Comparison of ENCODE assay signal across 8 mouse cellular contexts in the genomic region with DNA sequence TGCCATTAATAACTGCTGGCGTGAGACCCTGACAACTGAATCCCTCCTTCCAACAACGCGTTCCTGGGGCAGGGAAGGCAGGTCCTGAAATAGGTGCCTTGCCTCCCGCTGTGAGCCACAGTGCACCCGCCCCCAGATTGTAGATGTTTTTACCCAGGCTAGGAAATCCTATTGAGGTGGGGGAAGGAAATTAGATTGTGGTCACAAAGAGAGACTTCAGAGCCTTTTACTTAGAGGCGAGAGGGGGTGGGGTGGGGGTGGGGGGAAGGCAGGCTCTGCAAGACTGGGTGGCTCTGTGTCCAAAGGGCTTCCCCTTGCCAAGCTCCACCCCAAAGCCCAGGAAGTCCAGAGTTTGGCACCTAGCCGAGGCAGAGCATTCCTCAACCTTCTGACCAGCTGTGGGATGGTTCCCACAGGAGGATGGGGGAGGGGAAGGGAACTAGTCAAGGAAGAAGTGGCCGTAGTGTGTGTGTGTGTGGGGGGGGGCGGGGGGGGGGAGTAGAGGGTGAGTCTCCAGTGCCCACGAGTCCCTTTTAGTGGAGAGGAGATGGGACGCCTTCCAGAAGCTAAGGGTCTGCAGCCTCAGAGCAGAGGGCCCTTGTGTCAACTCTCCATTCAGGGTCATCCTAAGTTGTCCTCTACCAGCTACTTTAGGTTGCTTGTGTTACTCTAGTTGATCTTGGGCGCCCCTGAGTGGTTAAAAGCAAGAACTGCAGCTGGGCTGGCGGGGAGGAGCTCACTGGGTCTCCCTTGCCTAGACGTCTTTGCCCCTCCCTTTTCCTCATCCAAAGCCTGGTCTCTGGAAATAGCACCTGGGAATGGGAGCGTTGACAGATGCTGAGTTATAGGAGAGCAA. TPM values are rescaled to one million over a fixed set of nuclear protein-coding genes. Genes with fewer than 3 reads are reported as not detected.
DNase-seq lines count a peak whose midpoint lies in the region; ATAC-seq and TF ChIP-seq lines count a peak whose summit lies in the region.

No protein-coding gene starts in this region.

- DNase-seq in ovary, adult 18-20 months (ENCODE audit: low spot score): peak; percentile 90
- no peak for DNase-seq in ovary, postnatal 10 days (ENCODE audit: low spot score)
- DNase-seq in embryo, embryonic 9.5 days (ENCODE audit: extremely low spot score): peak; percentile 97
- DNase-seq in kidney, adult 11 months: peak; percentile 99
- peak; percentile 93 for DNase-seq in left cerebral cortex, postnatal 4 days
- DNase-seq in midbrain, embryonic 11.5 days (ENCODE audit: low spot score, missing footprints): peak; percentile 99

- intact Hi-C loops in left cerebral cortex, postnatal 4 days (cut with DNase I): loop anchor here (2.0 to 5.0 kb wide), 3 partner anchors 44 to 84 kb away; a partner anchor contains a TSS

- no peaks in the 10 kb centered on the region for H3K9me3 ChIP-seq in midbrain, embryonic 11.5 days (ENCODE audit: control insufficient read depth, low read length)

- H3K36me3 ChIP-seq in midbrain, embryonic 11.5 days (ENCODE audit: control insufficient read depth, insufficient read depth, low read length): no peaks in the 10 kb centered on the region; the same call in 1 of the 2 replicates
- H3K36me3 ChIP-seq in small intestine, adult 2 months (ENCODE audit: control insufficient read depth, insufficient read depth, low read length): no peaks in the 10 kb centered on the region

- TF ChIP-seq CTCF in small intestine, adult 2 months (IDR thresholded peaks at IDR 0.05; ENCODE audit: extremely low read depth, insufficient read length, insufficient replicate concordance, low read depth, low read length): peak; percentile 86

- H3K4me1 ChIP-seq in midbrain, embryonic 11.5 days (ENCODE audit: control insufficient read depth, insufficient read depth, low read length): peaks cover 36% of the 10 kb centered on the region
- peaks cover 31% of the 10 kb centered on the region for H3K4me1 ChIP-seq in small intestine, adult 2 months (ENCODE audit: control insufficient read depth, insufficient read depth, insufficient read length, low read length)

- no peak overlapping the region for H3K27ac ChIP-seq in midbrain, embryonic 11.5 days (ENCODE audit: low read depth, low read length)
- H3K27ac ChIP-seq in small intestine, adult 2 months (ENCODE audit: insufficient read depth, low read depth, low read length): peak overlapping the region; percentile 97

- no peak overlapping the region for H3K4me3 ChIP-seq in midbrain, embryonic 11.5 days (ENCODE audit: low read depth, low read length)
- H3K4me3 ChIP-seq in small intestine, adult 2 months (ENCODE audit: low read depth, low read length): peak overlapping the region; percentile 53

- 0 out of 2 replicates have a peak overlapping the region, but pooled peaks have one; percentile 12 for H3K4me2 ChIP-seq in midbrain, embryonic 11.5 days

- 2% methylated on average over 13 of the region's 15 CpGs for whole genome bisulfite sequencing in midbrain, embryonic 11.5 days
- 1% methylated on average over 15 of the region's 15 CpGs for WGBS in small intestine, adult 2 months

- no peak; the same call in 1 of the 2 replicates for TF ChIP-seq POLR2A in small intestine, adult 2 months (IDR thresholded peaks at IDR 0.05; ENCODE audit: low read depth, low read length)

- peak; percentile 39 for ATAC-seq in granulocyte monocyte progenitor cell, adult 5-6 weeks (replicated peaks; ENCODE audit: poor library complexity, severe bottlenecking)
- peak; percentile 26 for ATAC-seq in midbrain, embryonic 11.5 days (ENCODE audit: low FRiP score)

- H3K9ac ChIP-seq in midbrain, embryonic 11.5 days (ENCODE audit: low read length): no peak overlapping the region

- no peaks in the 10 kb centered on the region for H3K27me3 ChIP-seq in midbrain, embryonic 11.5 days (ENCODE audit: control insufficient read depth, insufficient read depth, low read length)
- H3K27me3 ChIP-seq in small intestine, adult 2 months (ENCODE audit: control insufficient read depth, insufficient read depth, low read length): no peaks in the 10 kb centered on the region

RNA-seq across cellular contexts. Expression of a gene that starts 8.7 kb away (rescaled TPM):
- total RNA-seq in granulocyte monocyte progenitor cell, adult 5-6 weeks (2014; fragmentation: Nextera tagmentation): 72.7 and 75.0 TPM in 2 replicates
- total RNA-seq in granulocyte monocyte progenitor cell, adult 5-6 weeks (2017): 59.8 and 70.1 TPM in 2 replicates
- 100 to 1,000 TPM; 163 to 166 TPM for total RNA-seq in left cerebral cortex, postnatal 4 days (2021)
- polyA plus RNA-seq in midbrain, embryonic 11.5 days (2014; fragmentation: Nextera tagmentation; extraction: Ambion mirVana): 24.0 and 25.1 TPM in 2 replicates
- 19.8 and 38.5 TPM in 2 replicates for polyA plus RNA-seq in small intestine, adult 2 months (2012; rRNA removed)

RNA-seq across cellular contexts. Expression of a gene that starts 11.5 kb away (rescaled TPM):
- 2.3 and 2.8 TPM in 2 replicates for total RNA-seq in granulocyte monocyte progenitor cell, adult 5-6 weeks (2014; fragmentation: Nextera tagmentation)
- total RNA-seq in granulocyte monocyte progenitor cell, adult 5-6 weeks (2017): 1.2 TPM in 1 of 2 replicates, not detected in the other
- total RNA-seq in left cerebral cortex, postnatal 4 days (2021): 10 to 100 TPM; 31.9 TPM
- 0.93 and 1.2 TPM in 2 replicates for polyA plus RNA-seq in midbrain, embryonic 11.5 days (2014; fragmentation: Nextera tagmentation; extraction: Ambion mirVana)
- polyA plus RNA-seq in small intestine, adult 2 months (2012; rRNA removed): 59.8 and 206 TPM in 2 replicates

RNA-seq across cellular contexts. Expression of a gene that starts 18.1 kb away (rescaled TPM):
- 46.1 and 46.7 TPM in 2 replicates for total RNA-seq in granulocyte monocyte progenitor cell, adult 5-6 weeks (2014; fragmentation: Nextera tagmentation)
- total RNA-seq in granulocyte monocyte progenitor cell, adult 5-6 weeks (2017): 13.6 and 31.8 TPM in 2 replicates
- total RNA-seq in left cerebral cortex, postnatal 4 days (2021): 10 to 100 TPM; 61.0 to 67.1 TPM
- 51.9 and 53.1 TPM in 2 replicates for polyA plus RNA-seq in midbrain, embryonic 11.5 days (2014; fragmentation: Nextera tagmentation; extraction: Ambion mirVana)
- polyA plus RNA-seq in small intestine, adult 2 months (2012; rRNA removed): 11.7 and 22.0 TPM in 2 replicates

RNA-seq across cellular contexts. Expression of a gene that starts 46.1 kb away (rescaled TPM):
- 39.3 and 39.5 TPM in 2 replicates for total RNA-seq in granulocyte monocyte progenitor cell, adult 5-6 weeks (2014; fragmentation: Nextera tagmentation)
- 23.0 and 24.2 TPM in 2 replicates for total RNA-seq in granulocyte monocyte progenitor cell, adult 5-6 weeks (2017)
- 1,000 to 10,000 TPM; 1,274 to 1,289 TPM for total RNA-seq in left cerebral cortex, postnatal 4 days (2021)
- 21.9 and 23.7 TPM in 2 replicates for polyA plus RNA-seq in midbrain, embryonic 11.5 days (2014; fragmentation: Nextera tagmentation; extraction: Ambion mirVana)
- 46.5 and 128 TPM in 2 replicates for polyA plus RNA-seq in small intestine, adult 2 months (2012; rRNA removed)

RNA-seq across cellular contexts. Expression of a gene that starts 50.0 kb away (rescaled TPM):
- 2.0 TPM in 1 of 2 replicates, not detected in the other for total RNA-seq in granulocyte monocyte progenitor cell, adult 5-6 weeks (2014; fragmentation: Nextera tagmentation)
- total RNA-seq in granulocyte monocyte progenitor cell, adult 5-6 weeks (2017): 0.30 TPM in 1 of 2 replicates, not detected in the other
- total RNA-seq in left cerebral cortex, postnatal 4 days (2021): 10 to 100 TPM; 87.3 to 91.8 TPM
- 1.6 and 1.8 TPM in 2 replicates for polyA plus RNA-seq in midbrain, embryonic 11.5 days (2014; fragmentation: Nextera tagmentation; extraction: Ambion mirVana)
- 11.4 and 47.6 TPM in 2 replicates for polyA plus RNA-seq in small intestine, adult 2 months (2012; rRNA removed)

Comparison
In these comparisons a context has a peak if more than half of its experiments do, and no peak if none do; other contexts are left out.
1. RNA of a gene that starts 11.5 kb away (total RNA-seq): 31.9 TPM in left cerebral cortex, postnatal 4 days; 1.2 to 2.8 TPM in granulocyte monocyte progenitor cell, adult 5-6 weeks; every median in the first group is over 4 times any median in the second.